Mouse (Mus musculus) adrenal gland, adult 2 months (tissue): ENCODE measurements at regions not wholly inside any gene's neighbourhood (a gene's known extent, or its start where the extent isn't known, plus 50 kb on each side); places are given as distances from the start of the nearest gene placed in this dataset.
A peak's percentile ranks its signal among the peaks of the same experiment; 100 is the strongest.
"Not testable (repeated sequence)": the region's sequence is repeated elsewhere in the genome, so short reads cannot be mapped to it uniquely, and the experiment has no call there.

ENCODE experiments used
- DNase-seq: peaks from one replicate; pipeline ENCODE4 v3.0.0; 2021

DNA sequence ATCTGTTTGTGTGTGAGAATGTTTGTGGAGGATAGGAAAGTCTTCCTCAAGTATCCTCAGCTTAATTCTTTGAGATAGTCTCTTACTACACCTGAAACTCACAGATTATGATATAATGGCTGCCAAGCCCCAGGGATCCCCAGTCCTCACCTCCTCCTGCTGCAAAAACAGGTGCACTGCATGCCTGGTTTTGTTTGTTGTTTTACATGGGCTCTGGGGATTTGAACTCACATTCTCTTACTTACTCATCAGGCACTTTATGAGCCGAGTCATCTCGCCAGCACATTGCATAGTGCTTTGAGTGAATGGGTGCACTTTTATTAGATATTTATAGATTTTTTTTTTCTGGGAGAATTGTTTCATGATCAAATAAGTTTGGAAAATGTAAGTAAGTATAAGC, 56.3 kb downstream of the Mterf1b start:
- no peak for DNase-seq

DNA sequence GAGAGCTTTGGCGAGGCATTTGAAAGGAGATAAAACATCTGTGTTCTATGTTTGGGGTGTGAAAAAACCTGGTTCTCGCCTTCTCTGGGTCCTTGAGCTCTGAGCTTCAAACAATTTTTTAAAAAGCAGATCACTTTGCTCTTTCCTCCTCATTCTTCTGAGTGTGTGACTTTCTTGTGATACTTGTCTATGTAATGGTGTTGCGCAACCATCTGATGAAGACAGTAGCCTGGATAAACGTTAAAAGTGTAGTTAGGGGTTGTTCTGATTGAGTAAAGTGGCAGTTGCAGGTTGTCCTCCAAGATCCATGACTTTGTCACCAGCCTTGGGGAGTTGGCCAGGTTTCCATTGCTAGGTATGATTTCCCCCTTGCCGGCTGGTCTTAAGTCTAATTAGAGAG, 62.1 kb downstream of the Mterf1b start:
- DNase-seq = not testable (repeated sequence)

DNA sequence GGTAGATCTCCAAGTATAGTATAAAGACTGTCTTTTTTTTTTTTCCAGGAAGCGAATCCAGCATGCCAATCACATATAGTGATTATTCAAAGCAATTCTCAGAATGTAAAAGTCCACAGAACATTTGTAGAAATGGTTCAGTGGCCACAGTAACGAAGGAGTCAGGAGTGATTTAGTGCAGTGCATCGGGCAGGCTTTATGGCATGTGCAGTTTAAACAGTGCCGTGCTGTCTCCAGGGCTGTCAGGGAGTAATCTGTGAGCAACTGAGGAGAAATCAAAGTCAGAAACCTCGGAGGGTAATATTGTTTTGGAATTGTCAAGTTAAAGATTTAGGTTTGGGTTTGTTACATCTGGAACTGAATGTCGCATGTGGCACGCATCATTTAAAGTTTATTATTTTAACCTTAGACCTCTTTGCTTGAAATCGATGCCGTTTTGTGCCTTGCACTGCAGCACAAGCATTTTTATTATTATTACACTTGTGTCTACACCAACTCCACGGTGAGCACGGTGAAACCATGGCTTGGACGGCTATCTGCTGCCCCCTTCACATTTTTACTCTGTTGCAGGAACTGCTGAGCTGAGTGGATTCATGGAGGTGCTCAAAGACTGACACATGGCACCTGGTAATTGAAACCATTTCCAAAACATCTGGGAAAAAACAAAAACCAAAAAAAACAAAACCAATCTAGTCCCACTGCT, 65.0 kb downstream of the Mterf1b start:
- no peak for DNase-seq

DNA sequence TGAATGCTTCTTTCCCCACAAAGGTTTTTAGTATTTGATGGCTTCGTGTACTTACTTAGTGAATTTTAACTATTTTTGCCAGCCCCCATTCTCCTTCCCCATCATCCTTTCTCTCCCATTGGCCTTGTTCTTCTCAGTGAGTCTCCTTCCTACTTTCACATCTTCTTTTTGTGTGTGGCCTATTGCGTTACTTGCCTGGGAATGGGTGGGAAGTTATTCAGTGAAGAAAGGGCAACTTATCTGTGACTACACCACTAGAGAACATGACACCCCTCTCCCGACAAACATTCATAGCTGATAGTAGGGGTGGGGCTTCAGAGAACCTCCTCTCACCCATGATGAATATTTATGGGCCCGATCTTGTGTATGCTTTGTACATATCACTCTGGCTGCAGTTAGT, 67.1 kb downstream of the Mterf1b start:
- no peak for DNase-seq

DNA sequence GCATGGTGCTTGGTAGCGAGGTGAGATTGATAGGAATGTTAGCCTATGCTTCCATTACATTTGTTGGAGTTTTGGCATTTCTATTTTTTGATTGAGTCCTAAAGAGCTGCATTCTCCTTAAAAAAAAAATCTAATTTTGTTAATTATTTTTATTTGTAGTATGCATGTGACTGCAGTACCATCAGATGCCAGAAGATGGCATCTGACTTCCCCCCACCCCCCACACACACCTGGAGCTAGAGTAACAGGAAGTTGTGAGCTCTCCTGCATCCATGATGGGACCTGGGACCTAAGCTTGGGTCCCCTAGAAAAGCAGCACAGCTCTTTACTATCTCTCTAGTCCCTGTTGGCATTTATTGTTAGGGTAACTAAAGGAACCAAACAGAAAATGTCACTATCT, 70.5 kb downstream of the Mterf1b start:
- no peak for DNase-seq

DNA sequence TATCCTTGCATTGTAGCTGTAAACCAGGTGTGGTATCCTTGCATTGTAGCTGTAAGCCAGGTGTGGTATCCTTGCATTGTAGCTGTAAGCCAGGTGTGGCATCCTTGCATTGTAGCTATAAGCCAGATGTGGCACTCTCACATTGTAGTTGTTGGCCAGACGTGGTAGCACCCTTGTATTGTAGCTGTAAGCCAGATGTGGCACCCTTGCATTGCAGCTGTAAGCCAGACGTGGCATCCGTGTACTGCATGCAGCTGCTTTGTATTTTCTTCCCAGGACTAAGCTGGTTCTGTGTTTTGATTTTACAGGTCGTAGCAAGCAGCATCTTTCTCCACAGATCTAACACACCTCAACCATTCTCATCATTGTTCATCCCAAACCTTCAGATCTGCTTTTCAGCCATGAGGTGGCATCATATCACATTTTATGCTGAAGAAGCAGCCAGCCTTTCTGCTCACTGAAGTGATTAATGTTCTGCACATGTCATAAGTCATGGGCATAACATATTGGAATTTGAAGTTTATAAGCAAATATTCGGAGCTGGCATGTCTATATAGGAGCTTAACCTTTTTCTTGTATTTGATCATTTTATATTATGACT, 71.5 kb downstream of the Mterf1b start:
- peak; percentile 6 for DNase-seq

DNA sequence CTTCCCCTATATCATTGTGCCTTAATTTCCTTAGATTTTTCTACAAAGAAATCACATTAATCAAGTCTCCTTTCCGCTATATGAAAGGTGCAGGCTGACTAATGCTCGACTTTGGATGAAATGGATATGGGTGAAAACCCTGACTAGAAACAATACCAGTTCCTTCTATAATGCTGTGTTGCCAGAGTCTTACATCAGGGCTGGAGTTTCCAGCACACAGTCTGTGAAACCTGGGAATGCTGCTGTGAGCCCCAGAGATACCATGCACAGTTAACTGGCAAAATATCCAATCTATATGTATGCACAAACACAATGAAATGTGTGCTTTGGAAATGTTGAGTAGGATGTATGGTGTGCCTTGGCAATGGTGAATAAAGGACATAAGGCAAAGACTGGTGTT, 75.5 kb downstream of the Mterf1b start:
- DNase-seq = no peak

DNA sequence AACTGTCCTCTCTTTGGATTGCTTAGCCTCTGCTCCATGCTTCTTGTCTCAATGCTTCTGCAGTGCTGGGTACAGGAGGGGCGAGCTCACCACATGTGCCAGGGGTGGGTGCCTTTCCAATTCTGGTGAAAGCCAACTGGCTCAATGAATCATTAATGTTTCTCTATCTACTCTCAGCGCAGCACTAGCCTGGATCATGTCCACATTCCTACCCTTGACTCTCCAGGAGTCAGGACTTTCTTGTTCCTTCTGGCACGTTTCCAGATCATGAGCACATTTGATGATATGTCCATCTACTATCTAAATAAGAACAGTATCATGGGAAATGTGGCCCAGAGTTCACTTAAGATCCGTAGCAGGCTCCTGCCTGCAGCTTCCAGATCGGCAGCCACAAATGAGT, 80.8 kb downstream of the Mterf1b start:
- DNase-seq = no peak

DNA sequence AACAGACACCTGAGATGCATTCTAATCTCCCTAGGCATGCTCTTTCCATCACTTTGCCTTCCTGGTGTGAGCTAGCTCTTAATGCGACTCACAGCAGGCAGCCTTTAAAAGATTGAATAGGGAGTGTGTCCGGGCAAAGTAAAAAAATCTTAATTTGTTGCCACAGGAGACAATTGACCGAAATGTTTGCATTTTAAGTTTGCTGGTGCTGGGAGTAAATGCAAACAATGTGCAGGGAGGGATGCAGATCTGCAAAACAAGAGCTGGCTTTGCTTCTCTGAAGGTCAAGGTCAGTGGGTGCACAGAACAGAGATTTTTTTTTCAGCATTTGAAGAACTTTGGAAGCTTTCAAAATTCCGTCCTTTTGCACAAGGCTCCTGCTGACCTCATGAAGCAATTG, 111.4 kb downstream of the Mterf1b start:
- DNase-seq = peak; percentile 30

DNA sequence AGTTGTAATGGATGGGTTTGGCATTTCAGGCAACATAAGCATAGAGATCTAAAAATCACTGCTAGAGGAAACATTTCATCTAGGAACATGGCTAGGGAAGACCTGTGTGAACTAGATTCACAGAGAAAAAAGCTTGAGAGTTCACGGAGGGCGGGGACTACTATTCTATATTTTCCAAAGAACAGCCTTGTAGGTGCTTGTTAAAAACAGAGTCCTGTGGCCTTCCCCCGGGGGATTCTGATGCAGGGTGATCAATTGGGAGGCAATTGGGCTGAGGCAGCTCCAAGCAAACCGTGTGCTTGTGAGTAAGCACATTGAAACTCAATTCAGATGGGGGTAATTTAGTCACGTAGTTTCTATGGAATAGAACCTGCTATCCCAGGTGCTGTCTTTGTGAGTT, 112.0 kb downstream of the Mterf1b start:
- no peak for DNase-seq

DNA sequence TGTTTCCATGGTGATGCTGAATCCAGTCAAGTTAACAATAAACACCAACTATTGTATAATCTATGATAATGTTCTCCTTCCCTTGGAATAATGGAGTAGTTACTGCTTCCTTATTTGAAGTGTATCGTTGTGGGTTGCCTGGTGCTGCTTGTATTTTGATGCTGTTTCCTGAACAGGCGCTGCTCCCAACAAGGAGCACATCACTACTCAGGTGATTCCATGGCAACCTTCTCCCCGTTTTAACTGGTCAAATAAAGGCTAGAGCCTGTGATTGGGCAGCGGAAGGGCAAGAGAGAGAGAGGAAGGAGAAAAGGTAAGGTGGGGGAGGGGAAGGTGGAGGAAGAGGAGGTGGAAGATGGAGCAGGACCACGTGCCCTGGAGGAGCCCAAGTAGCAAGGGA, 116.3 kb downstream of the Mterf1b start:
- DNase-seq = no peak

DNA sequence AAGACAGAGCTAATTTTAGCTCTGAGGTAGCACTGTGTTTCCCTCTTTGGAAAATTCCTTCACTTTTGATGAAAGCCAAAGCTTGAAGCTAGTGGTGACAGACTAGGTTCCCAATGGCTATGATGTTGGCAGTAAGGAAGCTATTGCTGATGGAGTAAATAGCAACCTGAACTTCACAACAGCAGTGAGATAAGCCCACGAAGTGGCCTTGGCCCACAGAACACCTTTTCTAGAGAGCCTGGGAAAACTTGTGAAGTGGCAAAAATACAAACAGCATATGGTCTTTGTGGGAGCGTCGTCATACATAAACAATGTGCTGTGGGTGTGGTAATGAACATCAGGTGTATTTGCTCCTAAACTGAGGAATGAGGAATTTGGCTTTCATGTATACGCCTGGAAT, 119.0 kb downstream of the Mterf1b start:
- no peak for DNase-seq

DNA sequence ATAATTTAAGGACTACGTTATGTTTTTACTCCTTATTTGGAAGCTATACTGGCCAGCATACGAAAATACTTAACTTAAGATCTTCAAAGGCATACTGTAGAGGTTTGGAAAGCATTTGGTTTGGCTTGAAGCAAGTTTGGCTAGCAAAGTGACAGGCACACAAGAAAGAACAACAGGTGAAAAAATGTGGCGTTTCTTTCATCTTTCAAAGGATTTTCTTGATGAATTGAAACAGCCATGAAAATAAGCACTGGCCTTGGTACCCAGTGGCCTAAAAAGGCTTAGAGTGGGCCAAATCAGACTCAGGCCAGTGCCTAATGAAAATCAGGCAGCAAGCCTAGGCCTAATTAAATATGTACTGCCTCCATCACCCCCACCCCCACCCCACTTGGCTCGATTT, 119.4 kb downstream of the Mterf1b start:
- no peak for DNase-seq

DNA sequence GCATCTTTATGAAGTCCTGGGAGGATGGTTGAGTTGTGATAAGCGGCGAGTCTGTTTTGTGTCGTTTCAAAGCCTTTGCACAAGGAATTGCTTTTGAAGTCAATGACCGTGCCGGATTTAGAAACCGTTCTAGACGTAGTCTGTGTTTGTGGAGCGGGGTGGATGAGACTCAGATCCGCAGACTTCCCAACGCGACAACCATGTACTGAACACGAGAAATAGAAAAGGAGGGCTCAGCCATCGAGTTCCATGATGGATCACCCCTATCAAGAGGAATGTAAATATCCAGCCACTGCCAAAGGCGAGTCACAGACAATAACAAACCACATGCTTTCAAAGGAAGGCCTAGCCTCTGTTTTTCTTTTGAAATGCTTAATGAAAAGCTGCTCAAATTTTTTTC, 120.5 kb downstream of the Mterf1b start:
- DNase-seq = no peak

DNA sequence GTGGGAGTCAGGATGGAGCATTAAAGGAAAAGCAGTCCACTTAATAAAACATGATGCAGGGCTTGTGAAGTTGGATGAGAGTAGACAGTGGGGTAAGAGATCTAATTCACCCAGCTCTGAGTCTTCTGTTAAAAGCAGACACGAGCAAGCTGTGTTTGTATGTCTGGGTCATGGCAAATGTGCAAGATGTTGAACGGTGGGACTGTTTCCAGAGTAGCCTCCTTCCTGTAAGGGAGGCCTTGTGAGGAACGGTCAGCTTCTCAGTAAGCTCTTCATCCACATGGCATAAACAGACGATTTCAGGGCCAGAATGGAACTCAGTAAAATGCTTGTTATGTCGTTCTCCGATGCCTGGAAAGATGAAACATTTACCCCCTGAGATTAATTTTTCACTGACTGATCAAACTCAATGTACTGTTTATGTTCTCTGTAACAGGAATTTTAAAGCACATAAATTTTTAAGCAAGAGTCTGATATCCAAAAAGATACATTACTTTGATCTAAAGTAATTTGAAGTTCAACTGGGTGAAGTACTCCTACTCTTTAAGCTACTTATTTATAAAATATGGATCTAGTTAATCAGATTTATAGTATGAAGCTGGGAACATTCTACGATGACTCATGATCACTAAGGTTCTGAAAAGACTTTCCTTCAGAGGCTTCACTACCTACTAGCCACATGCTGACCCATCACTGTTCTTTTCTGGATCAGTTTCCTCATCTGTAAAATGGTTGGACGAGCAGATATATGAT, 130.6 kb downstream of the Mterf1b start:
- no peak for DNase-seq

DNA sequence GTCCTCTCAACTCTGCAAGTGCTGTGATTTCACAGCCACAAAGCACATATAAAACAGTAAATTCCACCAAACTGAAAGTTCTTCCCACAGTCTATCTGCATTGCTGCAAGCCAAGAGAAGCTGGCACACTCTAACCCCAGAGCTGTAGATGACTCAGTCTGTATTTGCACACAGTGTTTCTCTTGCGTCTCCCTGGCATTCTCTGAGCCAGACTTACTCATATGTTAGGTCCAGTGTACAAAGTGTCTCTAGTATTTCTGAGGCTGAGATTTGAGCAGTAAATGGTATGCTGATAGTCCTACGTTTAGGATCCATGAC, 131.2 kb downstream of the Mterf1b start:
- peak; percentile 65 for DNase-seq

DNA sequence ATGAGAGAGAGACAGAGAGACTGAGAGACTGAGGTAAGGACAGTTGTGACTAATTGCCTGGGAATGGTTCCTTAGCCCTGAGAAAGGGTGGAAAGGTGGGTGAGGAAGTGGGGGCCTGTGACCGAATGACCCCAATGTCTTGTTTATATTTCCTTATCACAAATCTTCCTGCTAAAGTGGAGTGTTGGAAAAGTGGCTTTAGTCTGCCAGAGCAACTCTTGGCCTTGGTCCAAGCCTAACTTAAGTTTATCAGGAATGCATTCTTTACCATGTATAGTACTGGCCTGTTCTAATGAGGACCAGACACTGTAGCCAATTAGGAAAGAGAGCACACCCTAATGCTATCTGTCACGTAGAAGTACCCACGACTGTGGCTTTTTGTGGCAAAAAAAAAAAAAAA, 133.6 kb downstream of the Mterf1b start:
- DNase-seq = no peak

DNA sequence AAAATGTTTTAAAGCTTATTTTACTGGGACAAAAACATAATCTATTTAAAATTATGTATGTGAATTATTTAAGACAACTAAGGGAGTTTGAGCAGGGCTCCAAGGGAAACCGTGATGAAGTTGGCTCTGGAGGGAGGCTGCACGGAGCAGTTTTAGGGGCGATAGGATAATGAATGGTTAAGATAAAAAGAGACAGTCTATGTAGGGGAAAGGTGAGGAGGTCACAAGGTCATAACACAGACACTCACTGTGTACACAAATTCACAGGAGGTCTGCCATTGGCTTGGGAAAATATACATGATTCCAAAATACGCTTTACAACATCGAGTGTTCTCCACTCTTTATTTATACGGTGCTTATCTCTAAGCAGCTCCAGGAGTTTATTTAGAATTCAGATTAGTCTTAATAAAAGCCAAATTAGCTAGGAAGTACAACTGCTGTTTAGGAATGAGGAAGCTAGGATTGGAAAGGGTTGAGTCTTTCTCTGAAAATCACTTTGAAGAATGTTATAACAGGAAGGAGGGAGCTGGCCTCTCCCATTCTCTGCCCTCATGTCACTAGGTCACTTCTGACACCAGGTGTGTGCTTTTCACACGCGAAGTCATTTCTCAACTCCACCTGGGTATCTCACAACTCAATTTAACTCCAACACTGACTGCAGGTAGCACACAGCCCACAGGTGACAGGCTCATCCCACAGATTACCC, 134.3 kb downstream of the Mterf1b start:
- no peak for DNase-seq

DNA sequence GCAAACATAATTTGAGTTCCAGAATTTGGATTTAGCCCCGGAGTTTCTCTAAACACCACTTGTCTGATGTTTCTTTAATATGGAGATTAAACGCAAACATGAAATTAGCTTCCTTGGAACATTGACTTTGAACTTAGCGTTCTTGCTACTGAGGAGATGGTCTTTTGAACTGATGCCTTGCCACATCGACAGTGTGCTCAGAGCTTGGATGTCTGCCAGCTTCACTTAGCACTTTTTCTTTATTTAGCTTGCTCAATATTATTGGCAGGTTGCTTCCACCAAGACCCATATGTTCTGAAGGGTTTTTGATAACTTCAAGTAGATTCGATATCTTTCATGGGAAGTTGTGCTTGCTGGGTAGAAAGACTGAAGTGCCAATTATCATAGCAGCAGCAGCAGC, 143.5 kb downstream of the Mterf1b start:
- no peak for DNase-seq

DNA sequence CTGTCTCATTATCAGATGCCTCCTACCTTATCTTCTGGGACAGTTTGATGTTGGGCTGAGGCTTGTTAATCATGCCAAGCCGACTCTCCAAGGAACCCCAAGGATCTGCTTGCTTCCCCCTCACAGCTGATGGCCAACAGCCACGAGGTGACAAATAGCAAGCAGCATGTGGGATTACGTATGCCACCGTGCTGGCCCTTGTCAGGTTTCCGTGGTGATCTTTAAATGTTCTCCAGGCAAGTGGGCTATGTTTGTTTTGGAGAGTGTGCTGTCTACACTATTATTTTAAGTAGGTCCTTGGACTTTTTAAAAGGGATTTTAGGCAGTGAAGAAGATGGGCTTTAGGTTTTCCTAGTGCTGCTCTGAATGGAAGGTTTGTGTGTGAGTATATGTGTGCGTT, 149.8 kb downstream of the Mterf1b start:
- no peak for DNase-seq

DNA sequence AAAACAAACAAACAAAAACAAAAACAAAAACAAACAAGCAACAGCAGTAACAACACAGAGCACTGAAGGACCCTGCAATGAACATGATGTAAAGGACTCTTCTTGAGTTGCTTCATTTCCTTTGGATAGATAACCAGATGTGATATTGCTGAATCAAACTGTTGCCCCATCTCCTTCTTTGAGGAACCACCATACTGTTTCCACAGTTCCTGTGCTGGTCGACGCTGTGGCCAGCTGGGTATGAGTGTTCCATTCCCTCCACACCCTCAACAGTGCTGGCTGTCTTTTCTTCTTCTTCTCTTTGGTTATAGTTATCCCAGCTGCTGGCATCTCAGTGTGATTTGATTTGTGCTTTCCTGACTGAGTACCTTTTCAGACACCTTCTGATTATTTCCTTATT, 152.3 kb downstream of the Mterf1b start:
- no peak for DNase-seq

DNA sequence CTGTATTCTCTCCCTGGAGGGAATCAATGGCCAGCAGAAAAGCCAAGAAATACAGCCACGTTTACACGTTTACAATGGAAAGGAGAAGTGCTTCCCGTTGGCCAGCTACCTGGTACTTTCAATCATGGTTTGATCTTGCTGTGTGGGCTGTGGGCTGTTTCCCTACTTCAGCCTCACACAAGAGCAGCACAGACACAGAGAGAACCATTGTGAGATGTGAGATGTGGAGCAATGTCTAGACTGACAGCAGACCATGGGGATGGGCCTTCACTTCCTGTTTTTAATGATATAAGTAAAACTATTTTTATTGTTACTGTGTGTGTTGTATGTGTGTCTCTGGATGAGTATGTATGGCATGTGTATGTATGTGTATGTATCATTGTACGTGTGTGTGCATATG, 156.2 kb downstream of the Mterf1b start:
- DNase-seq = no peak

DNA sequence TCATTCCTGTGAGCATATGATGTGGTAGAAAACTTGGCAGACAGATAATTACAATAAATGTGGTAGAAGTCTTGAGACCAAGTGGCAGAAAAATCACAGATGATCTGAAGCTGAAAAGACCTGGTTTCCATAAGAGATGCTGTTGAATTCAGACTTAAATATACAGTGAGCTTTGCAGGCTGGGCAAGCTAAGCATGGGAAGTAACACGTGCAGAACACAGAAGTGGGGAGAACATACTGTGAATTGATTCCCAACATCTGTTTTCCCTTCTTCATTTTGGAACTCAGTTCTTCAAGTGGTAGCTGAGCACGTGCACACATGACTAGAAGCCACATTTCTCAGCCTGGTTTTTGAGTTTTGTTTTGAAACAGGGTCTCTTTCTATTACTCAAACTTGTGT, 157.8 kb downstream of the Mterf1b start:
- DNase-seq = no peak
